Mouse (Mus musculus): ENCODE measurements around the gene Uvssa.

GRCm38 (mm10) chr5:33393803-33394202, 15.5 kb downstream of the Uvssa start:
- TF ChIP-seq POLR2A (IDR thresholded peaks at IDR 0.05; ENCODE audit: insufficient read length, low read depth) = no peak
- no peak for TF ChIP-seq E2F4 (IDR thresholded peaks at IDR 0.05; ENCODE audit: insufficient read depth)
- TF ChIP-seq USF1 (IDR thresholded peaks at IDR 0.05; ENCODE audit: low read depth) = no peak
- TF ChIP-seq MAX (IDR thresholded peaks at IDR 0.05; ENCODE audit: low read depth) = no peak
- TF ChIP-seq MYOG (IDR thresholded peaks at IDR 0.05; ENCODE audit: control insufficient read depth in 1 of 3, insufficient read depth in 1 of 3, insufficient read length in 2 of 3, low read depth in 2 of 3) = peak in 1 of 3 experiments; percentile 15

Data from myocyte (in vitro differentiated cells).